Mouse (Mus musculus): Measurements from ENCODE around the gene Rasa2. TPM values are rescaled to one million over a fixed set of nuclear protein-coding genes. Genes with fewer than 3 reads are reported as not detected.

Rasa2 gene
- polyA plus RNA-seq, 1 experiment from 2014 or later: 11.3 TPM

DNA sequence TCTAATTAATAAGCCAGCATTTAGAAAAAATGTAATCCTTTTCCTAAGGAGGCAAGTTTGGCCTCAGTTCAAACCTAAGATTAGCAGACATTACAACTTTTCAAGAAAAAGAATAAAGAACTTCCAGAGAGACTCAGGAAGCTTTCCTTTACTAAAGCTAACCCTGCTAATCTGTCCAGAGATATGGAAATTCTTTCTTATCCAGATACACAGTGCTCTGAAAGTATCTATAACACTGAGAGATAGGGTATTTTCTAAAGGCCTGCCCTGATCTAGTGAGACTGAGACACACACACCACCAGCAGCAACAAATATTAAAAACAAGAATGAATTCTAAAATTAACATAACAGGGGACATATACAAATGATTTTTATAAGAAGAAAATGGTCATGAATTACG lies 4.4 kb downstream of the Rasa2 start:
- Histone ChIP-seq H3K4me2 (no peak overlapping the region), H3K27me3 (replicated peaks) (no peaks in the 10 kb centered on the region), H3K36me3 (peaks cover 5% of the 10 kb centered on the region; the same call in 1 of the 2 replicates), H3K4me1 (peaks cover 33% of the 10 kb centered on the region), H3K9me3 (no peaks in the 10 kb centered on the region), H3K4me3 (no peak overlapping the region), H3K27ac (replicated peaks) (no peak overlapping the region), H3K9ac (no peak overlapping the region)
- 63% methylated on average over 1 of the region's 1 CpGs for WGBS
- no peak for ATAC-seq (ENCODE audit: extremely low read depth, insufficient number of reproducible peaks, low FRiP score, low TSS enrichment)

- H3K9ac ChIP-seq: no peak overlapping the region
- H3K27ac ChIP-seq (replicated peaks): no peak overlapping the region
- H3K4me2 ChIP-seq: no peak overlapping the region
- ATAC-seq (ENCODE audit: extremely low read depth, insufficient number of reproducible peaks, low FRiP score, low TSS enrichment): no peak
- peaks cover 5% of the 10 kb centered on the region; the same call in 1 of the 2 replicates for H3K36me3 ChIP-seq
- WGBS: 80% methylated on average over 4 of the region's 4 CpGs
- H3K4me1 ChIP-seq: peaks cover 10% of the 10 kb centered on the region
- no peak overlapping the region for H3K4me3 ChIP-seq
- H3K9me3 ChIP-seq: no peaks in the 10 kb centered on the region
- H3K27me3 ChIP-seq (replicated peaks): no peaks in the 10 kb centered on the region
These were observed 12.8 kb downstream of the Rasa2 start for GRCm38 (mm10) chr9:96618448-96619176.

DNA sequence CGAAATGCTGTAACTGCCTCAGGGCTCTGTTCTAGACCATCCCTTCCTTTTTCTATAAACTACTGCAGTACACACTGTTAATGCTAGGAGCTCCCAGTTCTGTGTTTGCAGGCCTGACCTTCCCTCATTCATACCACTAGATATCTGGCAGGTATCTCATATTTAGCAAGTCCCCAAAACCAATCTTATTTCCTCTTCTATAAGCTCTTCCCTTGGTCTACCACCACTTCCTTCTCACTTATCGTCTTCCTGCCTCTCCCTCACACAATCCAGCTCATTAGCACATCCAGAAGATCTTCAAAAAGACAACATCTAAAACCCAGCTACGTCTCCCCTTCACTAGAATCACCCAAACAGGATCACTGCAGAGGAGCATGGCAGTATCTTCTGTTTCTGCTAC lies 19.1 kb downstream of the Rasa2 start:
- WGBS: 62% methylated on average over 3 of the region's 3 CpGs

DNA sequence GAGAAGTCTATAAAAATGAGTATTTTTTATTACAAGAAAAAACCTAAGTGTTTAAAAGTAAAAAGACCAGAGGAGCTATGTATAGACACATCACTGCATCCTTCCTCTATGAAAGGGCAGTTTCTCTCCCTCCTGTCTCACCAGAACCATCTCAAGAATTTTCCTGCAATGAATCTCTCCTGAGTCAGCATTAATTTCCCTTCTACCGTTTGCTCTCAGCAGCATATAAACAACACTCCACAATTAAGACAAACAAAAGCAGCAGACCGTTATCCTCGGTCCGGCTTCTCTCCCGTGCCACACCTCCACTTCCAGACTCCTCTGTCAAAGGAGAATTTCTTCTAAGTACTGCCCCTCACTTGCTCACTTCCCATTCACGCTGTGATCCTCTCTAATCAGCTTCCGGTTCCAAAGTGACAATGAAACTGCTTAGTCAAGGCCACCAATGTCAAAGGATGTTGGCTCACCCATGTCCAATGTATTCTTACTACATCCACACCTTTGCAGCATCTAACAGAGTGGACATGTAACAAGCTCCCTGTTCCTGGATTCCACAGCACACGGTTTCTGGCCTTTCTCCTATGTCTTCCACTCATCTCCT lies 19.6 kb downstream of the Rasa2 start:
- Histone ChIP-seq H3K27ac (replicated peaks) (no peak overlapping the region), H3K4me3 (no peak overlapping the region), H3K4me1 (peaks cover 20% of the 10 kb centered on the region), H3K4me2 (no peak overlapping the region), H3K27me3 (replicated peaks) (no peaks in the 10 kb centered on the region), H3K36me3 (peaks cover 29% of the 10 kb centered on the region), H3K9me3 (peaks cover 9% of the 10 kb centered on the region), H3K9ac (no peak overlapping the region)
- 41% methylated on average over 8 of the region's 8 CpGs for WGBS
- ATAC-seq (ENCODE audit: extremely low read depth, insufficient number of reproducible peaks, low FRiP score, low TSS enrichment): no peak

More for the DNA sequence above, 19.1 kb downstream of the Rasa2 start:
- no peak for ATAC-seq (ENCODE audit: extremely low read depth, insufficient number of reproducible peaks, low FRiP score, low TSS enrichment)
- no peaks in the 10 kb centered on the region for H3K27me3 ChIP-seq (replicated peaks)
- peaks cover 4% of the 10 kb centered on the region; the same call in 1 of the 2 replicates for H3K9me3 ChIP-seq
- no peak overlapping the region for H3K9ac ChIP-seq
- peaks cover 24% of the 10 kb centered on the region for H3K36me3 ChIP-seq
- H3K4me2 ChIP-seq: no peak overlapping the region
- H3K4me1 ChIP-seq: peaks cover 20% of the 10 kb centered on the region
- H3K4me3 ChIP-seq: no peak overlapping the region
- no peak overlapping the region for H3K27ac ChIP-seq (replicated peaks)

GRCm38 (mm10) chr9:96610813-96611212 lies 20.6 kb downstream of the Rasa2 start:
- ATAC-seq (ENCODE audit: extremely low read depth, insufficient number of reproducible peaks, low FRiP score, low TSS enrichment): no peak
- WGBS: 91% methylated on average over 2 of the region's 2 CpGs
- H3K9me3 ChIP-seq: peaks cover 13% of the 10 kb centered on the region

GRCm38 (mm10) chr9:96603416-96603815 lies 28.0 kb downstream of the Rasa2 start:
- Histone ChIP-seq H3K27ac (replicated peaks) (no peak overlapping the region), H3K4me3 (no peak overlapping the region), H3K36me3 (peaks cover 56% of the 10 kb centered on the region), H3K9ac (no peak overlapping the region), H3K9me3 (peaks cover 13% of the 10 kb centered on the region), H3K27me3 (replicated peaks) (no peaks in the 10 kb centered on the region), H3K4me2 (no peak overlapping the region), H3K4me1 (no peaks in the 10 kb centered on the region)
- WGBS: 66% methylated on average over 6 of the region's 6 CpGs
- ATAC-seq (ENCODE audit: extremely low read depth, insufficient number of reproducible peaks, low FRiP score, low TSS enrichment): no peak

More at GRCm38 (mm10) chr9:96610813-96611212, 20.6 kb downstream of the Rasa2 start:
- Histone ChIP-seq H3K27me3 (replicated peaks) (no peaks in the 10 kb centered on the region), H3K4me2 (no peak overlapping the region), H3K36me3 (peaks cover 36% of the 10 kb centered on the region), H3K4me3 (no peak overlapping the region), H3K9ac (no peak overlapping the region), H3K4me1 (peaks cover 20% of the 10 kb centered on the region), H3K27ac (replicated peaks) (no peak overlapping the region)

DNA sequence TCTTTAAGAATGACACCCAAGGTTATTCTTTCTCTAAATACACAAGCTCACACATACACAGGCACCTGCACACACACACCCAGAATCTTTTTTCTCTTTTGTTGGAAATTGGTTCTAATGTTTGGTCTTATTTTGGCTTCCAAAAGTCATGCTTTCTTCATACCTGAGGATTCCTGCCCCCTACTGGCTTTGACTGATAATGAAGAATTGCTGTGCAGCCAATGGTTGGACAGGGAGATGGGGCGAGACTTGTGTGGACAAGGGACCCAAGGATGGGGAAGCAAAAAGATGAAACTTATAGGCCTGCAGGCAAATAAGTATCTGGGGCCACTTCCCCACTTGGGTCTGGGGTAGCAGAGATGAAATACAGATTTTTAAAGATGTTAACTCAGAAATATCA lies 33.5 kb downstream of the Rasa2 start:
- Histone ChIP-seq H3K36me3 (peaks cover 52% of the 10 kb centered on the region), H3K4me3 (no peak overlapping the region), H3K4me2 (no peak overlapping the region), H3K9ac (no peak overlapping the region), H3K4me1 (no peaks in the 10 kb centered on the region), H3K27ac (replicated peaks) (no peak overlapping the region), H3K27me3 (replicated peaks) (no peaks in the 10 kb centered on the region), H3K9me3 (no peaks in the 10 kb centered on the region)
- no peak for ATAC-seq (ENCODE audit: extremely low read depth, insufficient number of reproducible peaks, low FRiP score, low TSS enrichment)
- WGBS: 85% methylated on average over 1 of the region's 1 CpGs

GRCm38 (mm10) chr9:96592670-96593600 lies 38.5 kb downstream of the Rasa2 start:
- Histone ChIP-seq H3K9ac (no peak overlapping the region), H3K4me3 (no peak overlapping the region), H3K4me2 (no peak overlapping the region), H3K9me3 (no peaks in the 10 kb centered on the region), H3K27me3 (replicated peaks) (no peaks in the 10 kb centered on the region), H3K36me3 (peaks cover 54% of the 10 kb centered on the region), H3K4me1 (peaks cover 4% of the 10 kb centered on the region; the same call in 1 of the 2 replicates), H3K27ac (replicated peaks) (no peak overlapping the region)
- WGBS: 89% methylated on average over 11 of the region's 11 CpGs
- ATAC-seq (ENCODE audit: extremely low read depth, insufficient number of reproducible peaks, low FRiP score, low TSS enrichment): no peak

- no peak overlapping the region for H3K4me2 ChIP-seq
- no peak for ATAC-seq (ENCODE audit: extremely low read depth, insufficient number of reproducible peaks, low FRiP score, low TSS enrichment)
- peaks cover 4% of the 10 kb centered on the region; the same call in 1 of the 2 replicates for H3K4me1 ChIP-seq
- no peaks in the 10 kb centered on the region for H3K9me3 ChIP-seq
- no peak overlapping the region for H3K4me3 ChIP-seq
- 84% methylated on average over 5 of the region's 5 CpGs for WGBS
- peaks cover 36% of the 10 kb centered on the region for H3K36me3 ChIP-seq
- H3K27me3 ChIP-seq (replicated peaks): no peaks in the 10 kb centered on the region
- no peak overlapping the region for H3K27ac ChIP-seq (replicated peaks)
- no peak overlapping the region for H3K9ac ChIP-seq
These were observed 42.1 kb downstream of the Rasa2 start for GRCm38 (mm10) chr9:96589346-96589745.

- H3K27ac ChIP-seq (replicated peaks): no peak overlapping the region
- H3K9me3 ChIP-seq: no peaks in the 10 kb centered on the region
- no peak overlapping the region for H3K4me3 ChIP-seq
- 89% methylated on average over 2 of the region's 2 CpGs for WGBS
- H3K4me1 ChIP-seq: peaks cover 5% of the 10 kb centered on the region
- ATAC-seq (ENCODE audit: extremely low read depth, insufficient number of reproducible peaks, low FRiP score, low TSS enrichment): no peak
- peaks cover 27% of the 10 kb centered on the region for H3K36me3 ChIP-seq
- H3K4me2 ChIP-seq: no peak overlapping the region
- no peak overlapping the region for H3K9ac ChIP-seq
- H3K27me3 ChIP-seq (replicated peaks): no peaks in the 10 kb centered on the region
These were observed 47.9 kb downstream of the Rasa2 start for GRCm38 (mm10) chr9:96583496-96583895.

DNA sequence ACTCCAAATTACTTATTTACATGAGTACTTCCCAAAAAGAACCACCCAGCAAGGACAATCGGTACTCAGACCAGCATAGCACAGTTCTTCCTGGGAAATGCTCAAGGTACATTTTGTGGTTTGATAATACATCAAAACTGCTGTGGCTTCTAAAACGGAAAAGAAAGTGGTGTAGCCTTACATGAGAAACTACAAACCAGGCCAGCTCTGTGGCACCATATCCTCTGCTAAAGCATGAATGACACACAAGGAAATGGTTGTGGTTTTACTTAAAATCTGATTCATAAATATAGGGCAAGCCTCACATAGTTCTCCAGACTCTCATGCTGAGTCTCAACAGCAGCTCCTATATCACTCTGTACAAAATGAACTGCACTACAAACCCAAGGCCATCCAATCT lies 48.3 kb downstream of the Rasa2 start:
- WGBS: 81% methylated on average over 2 of the region's 2 CpGs
- H3K4me1 ChIP-seq: peaks cover 7% of the 10 kb centered on the region
- ATAC-seq (ENCODE audit: extremely low read depth, insufficient number of reproducible peaks, low FRiP score, low TSS enrichment): no peak
- H3K27ac ChIP-seq (replicated peaks): no peak overlapping the region
- H3K27me3 ChIP-seq (replicated peaks): no peaks in the 10 kb centered on the region
- H3K36me3 ChIP-seq: peaks cover 22% of the 10 kb centered on the region
- H3K4me3 ChIP-seq: no peak overlapping the region
- H3K4me2 ChIP-seq: no peak overlapping the region
- no peak overlapping the region for H3K9ac ChIP-seq
- H3K9me3 ChIP-seq: no peaks in the 10 kb centered on the region
